Mouse (Mus musculus) thymus, postnatal 25 days (tissue): ENCODE results near the gene Tdrd6.

ENCODE experiments used
- DNase-seq: peaks from one replicate; pipeline ENCODE4 v3.0.0; 2022

Gene Tdrd6

DNA sequence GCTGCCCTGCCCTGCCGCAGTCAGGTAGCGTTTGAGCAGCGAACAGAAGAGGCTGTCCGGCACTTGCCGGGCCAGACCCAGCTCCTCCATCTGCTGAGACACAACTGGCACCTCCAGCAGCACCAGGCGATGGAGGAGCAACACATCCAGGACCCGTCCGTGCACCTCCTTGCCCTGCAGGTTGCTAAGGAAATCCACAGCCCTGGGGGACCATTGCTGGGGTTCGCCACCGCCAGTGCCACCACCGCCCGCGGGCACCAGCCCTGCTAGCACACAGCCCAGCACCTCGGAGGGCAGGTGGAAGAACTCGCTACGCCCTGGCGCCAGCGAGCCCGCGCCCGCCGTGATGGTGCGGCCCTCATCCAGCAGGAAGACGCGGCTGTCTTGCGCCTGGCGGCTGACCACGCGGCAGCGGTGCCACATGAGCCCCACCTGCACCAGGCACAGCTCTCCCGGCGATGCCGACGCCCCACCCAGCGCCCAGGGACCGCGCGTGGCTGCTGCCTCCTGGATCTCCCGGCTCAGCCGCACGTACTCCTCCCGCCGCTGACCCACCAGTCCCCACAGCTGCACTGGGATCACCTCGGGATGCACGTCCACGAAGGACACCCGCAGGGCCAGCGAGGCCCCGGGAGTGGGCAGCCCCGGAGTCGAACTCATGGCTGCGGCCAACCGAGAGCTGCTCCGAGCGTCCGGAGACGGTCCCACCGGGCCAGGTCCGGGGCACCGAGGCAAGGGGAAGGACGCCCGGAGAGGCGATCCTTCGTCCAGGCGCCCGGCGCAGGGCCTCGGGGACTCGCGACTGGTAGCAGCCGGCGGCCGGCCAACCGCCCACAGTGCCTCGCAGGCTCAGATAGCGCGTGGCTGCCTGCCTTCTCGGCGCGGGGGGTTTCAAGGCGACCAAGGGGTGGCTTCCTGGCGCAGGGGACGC lies at the start of gene Tdrd6:
TSS of gene Tdrd6 (minus strand) at position 804 of the 931 bp plus-strand sequence.
- no peak for DNase-seq

DNA sequence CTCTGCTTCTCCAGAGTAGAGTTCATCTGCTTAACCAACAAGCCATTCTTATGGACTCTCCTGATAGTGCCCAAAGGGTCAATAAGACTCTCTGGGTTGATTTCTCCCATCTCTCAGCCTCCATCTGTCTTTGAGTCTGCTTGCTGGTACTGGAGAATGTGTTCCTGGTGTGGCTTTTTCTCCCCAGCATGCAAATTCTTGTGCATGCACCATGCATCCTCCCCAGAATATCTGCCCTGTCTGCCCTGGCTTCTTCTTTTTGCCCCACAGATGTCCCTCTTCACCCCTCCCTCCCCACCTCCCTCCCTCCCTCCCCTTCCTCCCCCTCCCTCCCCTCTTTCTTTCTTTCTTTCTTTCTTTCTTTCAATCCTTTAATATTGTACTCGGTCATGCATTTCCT lies 47.2 kb upstream of the Tdrd6 start:
- no peak for DNase-seq

DNA sequence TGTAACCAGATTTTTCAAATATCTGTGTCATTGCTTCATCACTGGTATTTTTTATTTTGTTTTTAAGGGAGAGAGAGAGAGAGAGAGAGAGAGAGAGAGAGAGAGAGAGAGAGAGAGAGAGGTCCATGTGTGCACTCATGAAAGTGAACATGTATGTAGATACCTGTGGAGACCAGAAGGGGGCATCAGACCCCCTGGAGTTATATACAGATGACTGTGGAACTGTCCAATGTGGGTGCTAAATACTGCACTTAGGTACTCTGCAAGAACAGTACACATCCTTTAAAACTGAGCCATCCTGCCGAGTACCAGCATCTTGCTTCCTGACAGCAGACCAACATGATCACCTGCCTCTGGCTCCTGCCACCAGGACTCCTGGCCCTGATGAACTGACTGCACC lies 46.1 kb upstream of the Tdrd6 start:
- DNase-seq, result no peak

GRCm38 (mm10) chr17:43675228-43675627 lies 45.1 kb upstream of the Tdrd6 start:
- no peak for DNase-seq

DNA sequence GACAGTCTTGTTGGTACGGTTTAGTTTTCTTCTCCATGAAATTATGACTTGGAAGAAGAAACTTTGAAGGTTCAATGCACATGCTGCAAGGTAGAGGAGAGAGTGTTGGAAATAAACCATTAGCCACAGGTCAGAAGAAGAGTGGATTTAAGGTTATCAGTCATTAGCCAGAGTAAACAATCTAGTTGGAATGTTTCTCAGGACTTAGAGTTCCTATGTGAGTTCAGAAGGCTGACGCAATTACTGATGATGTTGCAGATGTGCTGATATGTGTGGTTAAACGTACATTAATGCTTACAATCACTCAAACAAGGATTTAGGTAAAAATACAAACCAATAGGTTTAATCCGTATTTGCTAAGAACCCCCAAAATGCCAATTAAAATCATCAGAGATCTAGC lies 41.8 kb upstream of the Tdrd6 start:
- DNase-seq, result no peak

DNA sequence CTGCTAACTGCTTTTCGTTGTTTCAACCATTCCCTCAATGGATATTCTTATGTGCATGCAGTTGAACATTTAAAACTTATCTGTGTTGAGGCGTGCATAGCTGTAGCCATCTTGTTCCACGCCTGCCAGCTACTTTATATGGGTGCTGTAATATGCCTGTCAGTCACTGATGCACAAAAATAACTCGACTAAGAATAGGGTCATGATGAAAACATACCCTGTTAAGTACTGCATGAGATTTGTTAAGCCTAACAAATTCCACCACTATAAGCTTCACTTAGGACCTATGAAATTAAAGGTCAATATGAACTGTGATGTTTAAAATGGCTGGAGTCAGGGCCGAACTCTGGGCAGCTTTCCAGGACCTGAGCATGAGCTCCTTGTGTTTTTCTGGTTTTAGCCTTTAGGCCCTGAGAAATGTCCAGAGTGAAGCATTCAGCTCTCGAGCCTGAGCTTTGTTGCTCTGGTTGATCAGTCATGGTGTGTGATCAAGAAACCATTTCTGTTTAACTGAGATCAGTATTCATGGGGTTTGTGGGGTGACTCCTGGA lies 39.1 kb upstream of the Tdrd6 start:
- DNase-seq, result no peak

DNA sequence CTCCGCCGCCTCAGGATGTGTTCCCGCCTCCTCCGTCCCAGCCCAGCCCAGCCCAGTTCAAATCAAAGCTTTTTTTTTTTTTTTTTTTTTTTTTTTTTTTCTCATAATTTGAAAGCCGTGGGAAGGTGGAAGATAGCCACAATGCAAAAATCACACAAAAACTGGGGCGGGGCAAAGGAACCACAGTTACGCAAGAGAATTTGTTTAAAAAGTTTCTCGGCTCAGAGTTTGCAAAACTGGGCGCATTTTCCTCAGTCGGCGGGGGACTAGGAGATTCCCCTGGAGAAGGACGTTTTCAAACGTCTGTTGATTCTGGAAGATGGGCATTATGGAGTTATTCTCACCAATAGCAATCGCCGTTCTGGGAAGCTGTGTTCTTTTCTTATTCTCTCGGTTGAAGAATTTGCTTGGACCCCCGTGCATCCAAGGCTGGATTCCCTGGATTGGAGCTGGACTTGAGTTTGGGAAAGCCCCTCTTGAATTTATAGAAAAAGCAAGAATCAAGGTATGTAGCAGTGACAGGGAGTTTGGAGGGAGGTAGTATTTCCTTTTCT lies 37.3 kb upstream of the Tdrd6 start, which contains the start of gene Cyp39a1:
TSS of gene Cyp39a1 (plus strand) at position 136 of the 554 bp plus-strand sequence.
- DNase-seq, result no peak

DNA sequence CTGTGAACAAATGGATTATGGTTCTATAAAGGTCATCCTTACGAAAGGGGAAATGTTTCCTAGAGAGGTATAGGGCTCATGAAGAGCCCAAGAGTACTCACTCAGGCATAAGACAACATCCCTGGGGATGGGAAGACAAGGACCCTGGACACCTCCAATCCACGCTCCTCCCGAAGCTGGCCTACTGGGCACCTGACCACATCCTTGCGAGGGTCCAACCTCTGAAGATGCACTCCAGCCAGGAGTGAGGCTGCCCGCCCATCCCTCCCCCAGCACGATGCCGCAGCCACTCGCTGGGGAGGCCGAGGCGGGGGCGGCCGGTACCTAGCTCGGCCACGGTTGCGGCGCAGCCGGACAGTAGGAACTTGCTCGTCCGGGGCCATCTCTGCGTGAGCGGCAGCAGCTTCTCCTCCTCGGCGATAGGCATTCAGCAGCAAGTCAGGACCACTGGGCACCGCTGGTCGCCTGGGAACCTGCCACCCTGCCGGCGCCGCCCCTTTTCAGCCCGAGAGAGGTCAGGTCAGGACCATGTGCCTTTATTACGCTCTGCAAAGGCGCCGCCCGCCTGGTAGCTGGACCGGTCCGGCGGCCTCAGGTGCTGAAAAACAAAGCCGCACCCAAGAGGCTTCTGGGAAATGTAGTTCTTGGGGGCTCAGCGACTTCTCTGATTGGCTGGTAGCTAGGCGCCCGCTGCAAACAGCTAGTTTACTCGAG lies 36.6 kb upstream of the Tdrd6 start, which contains the start of gene Slc25a27:
TSS of gene Slc25a27 (minus strand) at position 639 of the 714 bp plus-strand sequence.
- peak; percentile 83 for DNase-seq

- DNase-seq, result no peak
Observed at GRCm38 (mm10) chr17:43651314-43652046, 21.4 kb upstream of the Tdrd6 start.

- DNase-seq, result peak; percentile 30
Observed at GRCm38 (mm10) chr17:43649641-43650436, 19.7 kb upstream of the Tdrd6 start.

- no peak for DNase-seq
Observed at GRCm38 (mm10) chr17:43646925-43647324, 16.8 kb upstream of the Tdrd6 start.

GRCm38 (mm10) chr17:43645136-43645535 lies 15.0 kb upstream of the Tdrd6 start:
- DNase-seq, result peak; percentile 42

- DNase-seq, result no peak
Observed at GRCm38 (mm10) chr17:43644375-43644774, 14.3 kb upstream of the Tdrd6 start.

GRCm38 (mm10) chr17:43643191-43643590 lies 13.1 kb upstream of the Tdrd6 start:
- no peak for DNase-seq

DNA sequence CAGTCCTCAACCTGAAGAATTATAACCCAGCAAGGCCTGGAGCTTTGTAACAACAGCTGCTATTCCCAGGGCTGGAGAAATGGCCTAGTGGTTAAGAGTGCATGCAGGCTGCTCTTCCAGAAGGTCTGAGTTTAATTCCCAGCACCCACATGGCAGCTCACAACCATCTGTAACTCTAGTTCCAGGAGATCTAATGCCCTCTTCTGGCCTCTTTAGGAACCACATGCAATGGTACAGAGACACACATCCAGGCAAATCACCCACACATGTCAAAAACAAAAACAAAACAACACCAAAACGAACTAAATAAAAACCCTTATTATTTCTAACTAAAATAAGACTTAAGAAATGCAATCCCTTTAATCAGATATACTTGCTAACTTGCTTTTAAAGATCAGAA lies 10.7 kb upstream of the Tdrd6 start:
- no peak for DNase-seq

- no peak for DNase-seq
Observed at GRCm38 (mm10) chr17:43637146-43637545, 7.0 kb upstream of the Tdrd6 start.

DNA sequence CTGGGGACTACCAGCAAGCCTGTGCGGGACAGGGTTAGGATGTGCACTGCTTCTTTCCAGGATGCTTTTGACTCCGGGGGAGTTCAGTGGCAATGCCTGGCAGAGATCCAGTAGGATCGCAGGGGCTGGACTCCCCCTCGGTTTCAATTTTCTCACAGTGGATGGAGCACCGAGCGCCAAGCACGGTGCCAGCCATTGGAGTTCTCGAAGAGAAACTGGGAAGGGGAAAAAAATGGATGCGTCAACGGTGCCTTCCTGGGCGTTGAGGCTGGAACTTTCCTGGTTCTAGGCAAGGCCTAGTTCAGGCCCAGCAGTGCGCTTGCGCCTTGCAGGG lies 295 bp upstream of the Tdrd6 start:
- DNase-seq, result no peak

GRCm38 (mm10) chr17:43629026-43629495 lies 1.0 kb downstream of the Tdrd6 start:
- no peak for DNase-seq

DNA sequence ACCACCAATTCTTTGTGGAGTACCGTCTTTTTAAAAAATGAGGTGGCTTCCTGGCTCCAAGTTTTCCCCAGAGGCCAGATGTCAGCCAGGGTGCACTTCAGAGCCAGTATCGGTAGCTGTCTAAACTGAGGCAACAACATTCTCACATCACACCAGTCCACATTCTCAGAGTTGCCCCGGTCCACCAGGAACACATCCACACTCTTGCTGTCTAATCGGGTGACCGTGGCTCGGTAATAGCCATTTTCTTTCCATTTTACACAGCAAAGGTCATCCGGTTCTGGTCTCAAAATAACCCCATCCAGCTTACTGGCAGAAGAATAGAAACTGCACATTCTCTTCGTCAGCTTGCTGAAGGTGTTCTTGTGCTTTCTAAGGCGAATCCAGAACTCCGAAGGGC lies 1.9 kb downstream of the Tdrd6 start:
- no peak for DNase-seq

GRCm38 (mm10) chr17:43622076-43622475 lies 8.0 kb downstream of the Tdrd6 start:
- no peak for DNase-seq

GRCm38 (mm10) chr17:43619156-43619555 lies 10.9 kb downstream of the Tdrd6 start:
- no peak for DNase-seq

GRCm38 (mm10) chr17:43612221-43612620 lies 17.9 kb downstream of the Tdrd6 start:
- no peak for DNase-seq
